Mouse (Mus musculus) heart, adult 2 months (tissue): ENCODE measurements around the gene Shld2.

Source experiments
- CTCF ChIP-seq: fragments of 200-600 bp; IDR thresholded peaks from 2 replicates; pipeline ENCODE4 v1.8.1; 2022; ENCODE audit warnings: antibody characterized with exemption, mild to moderate bottlenecking, moderate library complexity
- POLR2A ChIP-seq: fragments of 200-500 bp; IDR thresholded peaks from 2 replicates; pipeline ENCODE4 v1.6.1; 2011; ENCODE audit warnings: mild to moderate bottlenecking, low read depth, low read length, control low read depth; ENCODE audit not compliant: insufficient read depth

DNA sequence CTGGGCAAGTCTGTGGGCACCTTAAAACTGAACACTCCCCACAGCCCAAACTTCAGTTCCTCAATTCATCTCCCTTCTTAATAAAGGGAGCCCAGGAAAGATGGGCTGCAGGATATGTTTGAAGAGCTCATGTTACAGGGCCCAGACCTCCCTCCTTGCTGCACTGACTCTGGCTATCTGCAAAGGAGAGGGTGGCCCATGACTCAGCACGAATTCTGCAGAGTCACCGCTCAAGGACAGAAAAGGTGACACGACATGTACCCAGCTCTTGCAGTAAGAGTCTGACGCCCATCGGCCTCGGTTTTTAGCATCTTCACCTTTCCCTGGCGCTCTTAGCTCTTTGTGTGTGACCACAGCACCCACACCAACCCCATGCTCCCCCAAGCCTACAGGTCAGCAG lies 119.9 kb downstream of the Shld2 start:
- TF ChIP-seq POLR2A = no peak
- no peak for TF ChIP-seq CTCF
